Mouse (Mus musculus): ENCODE data around the gene Ss18l1. TPM values are rescaled to one million over a fixed set of nuclear protein-coding genes. Genes with fewer than 3 reads are reported as not detected.

Gene Ss18l1
- total and polyA plus RNA-seq, 3 experiments, result 3.1 to 4.3 TPM; not detected in 1

DNA sequence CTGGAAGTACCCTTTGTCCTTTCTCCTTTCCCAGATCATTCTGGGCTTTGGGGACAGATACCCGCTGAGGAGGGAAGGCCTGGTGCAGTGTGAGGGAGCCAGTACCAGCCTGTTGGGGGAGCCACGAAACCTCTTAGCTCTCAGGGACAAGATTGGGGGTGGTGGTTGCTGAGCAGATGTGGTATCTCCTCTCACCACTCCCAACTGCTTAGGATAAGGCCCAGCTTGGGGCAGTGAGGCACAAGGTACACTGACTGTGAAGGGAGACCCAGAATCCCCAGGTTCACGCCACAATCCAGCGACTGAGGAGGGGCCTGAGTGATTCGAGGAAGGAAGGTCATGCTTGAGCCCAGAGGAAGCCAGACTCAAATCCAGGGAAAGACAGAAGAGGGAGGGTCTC lies 55.9 kb downstream of the Ss18l1 start (continued):
- no peak for TF ChIP-seq UBTF (IDR thresholded peaks at IDR 0.05; ENCODE audit: borderline replicate concordance, insufficient read depth, low read depth, low read length)
- TF ChIP-seq RCOR1 (IDR thresholded peaks at IDR 0.05; ENCODE audit: low read depth, low read length), result peak; percentile 47; the same call in 1 of the 2 replicates
- no peak for TF ChIP-seq POLR2AphosphoS5 (IDR thresholded peaks at IDR 0.05; ENCODE audit: borderline replicate concordance, low read depth, low read length)
- peak; percentile 55 for TF ChIP-seq HCFC1 (IDR thresholded peaks at IDR 0.05; ENCODE audit: low read depth, low read length)

GRCm38 (mm10) chr2:180099529-180099928 lies 57.2 kb downstream of the Ss18l1 start:
- Histone ChIP-seq H3K9me3 (replicated peaks; ENCODE audit: insufficient read depth, low read length) (no peaks in the 10 kb centered on the region), H3K4me3 (ENCODE audit: control insufficient read depth in 1 of 2, insufficient read depth in 1 of 2, low read depth in 2 of 2, low read length in 2 of 2) (peak overlapping the region; percentile 2 to 45; a peak in 2 of 4 replicates), H3K9ac (ENCODE audit: control insufficient read depth, low read depth, low read length, poor library complexity, severe bottlenecking) (no peak overlapping the region), H3K27ac (ENCODE audit: control insufficient read depth, low read depth, low read length) (no peak overlapping the region), H3K27me3 (ENCODE audit: control insufficient read depth in 1 of 2, insufficient read depth in 2 of 2, low read length in 2 of 2) (no peaks in the 10 kb centered on the region), H3K36me3 (ENCODE audit: control insufficient read depth in 1 of 2, insufficient read depth in 2 of 2, low read length in 2 of 2) (peaks cover 0 to 4% of the 10 kb centered on the region in 2 experiments; a peak in 1 of 4 replicates), H3K79me2 (ENCODE audit: control insufficient read depth, insufficient read depth, low read length, poor library complexity) (no peaks in the 10 kb centered on the region), H3K4me1 (ENCODE audit: control insufficient read depth in 1 of 2, insufficient read depth in 2 of 2, low read length in 2 of 2) (peaks cover 0 to 27% of the 10 kb centered on the region in 2 experiments; a peak in 3 of 4 replicates)
- TF ChIP-seq ETS1 (IDR thresholded peaks at IDR 0.05; ENCODE audit: low read depth, low read length) (0 out of 2 replicates have a peak, but pooled peaks have one; percentile 30), SMC3 (IDR thresholded peaks at IDR 0.05; ENCODE audit: low read depth, low read length) (no peak; the same call in 1 of the 2 replicates), POLR2AphosphoS2 (IDR thresholded peaks at IDR 0.05; ENCODE audit: low read length) (no peak), TCF12 (IDR thresholded peaks at IDR 0.05; ENCODE audit: low read depth, low read length) (peak; percentile 43)
- peak; percentile 29 for DNase-seq (ENCODE audit: low read depth, low spot score)

GRCm38 (mm10) chr2:180103151-180103977 lies 61.1 kb downstream of the Ss18l1 start:
- Histone ChIP-seq H3K4me3 (ENCODE audit: control insufficient read depth in 1 of 2, insufficient read depth in 1 of 2, low read depth in 2 of 2, low read length in 2 of 2) (no peak overlapping the region), H3K9ac (ENCODE audit: control insufficient read depth, low read depth, low read length, poor library complexity, severe bottlenecking) (no peak overlapping the region), H3K27ac (ENCODE audit: control insufficient read depth, low read depth, low read length) (no peak overlapping the region), H3K9me3 (replicated peaks; ENCODE audit: insufficient read depth, low read length) (no peaks in the 10 kb centered on the region), H3K79me2 (ENCODE audit: control insufficient read depth, insufficient read depth, low read length, poor library complexity) (no peaks in the 10 kb centered on the region), H3K4me1 (ENCODE audit: control insufficient read depth in 1 of 2, insufficient read depth in 2 of 2, low read length in 2 of 2) (peaks cover 0 to 17% of the 10 kb centered on the region in 2 experiments; a peak in 3 of 4 replicates), H3K36me3 (ENCODE audit: control insufficient read depth in 1 of 2, insufficient read depth in 2 of 2, low read length in 2 of 2) (peaks cover 0 to 2% of the 10 kb centered on the region in 2 experiments; a peak in 1 of 4 replicates), H3K27me3 (ENCODE audit: control insufficient read depth in 1 of 2, insufficient read depth in 2 of 2, low read length in 2 of 2) (no peaks in the 10 kb centered on the region)
- no peak for DNase-seq (ENCODE audit: low read depth, low spot score)
- TF ChIP-seq POLR2AphosphoS5 (IDR thresholded peaks at IDR 0.05; ENCODE audit: borderline replicate concordance, low read depth, low read length) (no peak), CTCF (IDR thresholded peaks at IDR 0.05 in 2 of 3, conservative IDR thresholded peaks at IDR 0.05 in 1 of 3; ENCODE audit: control insufficient read depth in 1 of 3, insufficient read depth in 1 of 3, low read depth in 2 of 3, low read length in 3 of 3, poor library complexity in 1 of 3, severe bottlenecking in 1 of 3) (no peak), MAX (IDR thresholded peaks at IDR 0.05; ENCODE audit: low read length) (no peak)

All from MEL (cell line).